Mouse (Mus musculus) liver, embryonic 14.5 days (tissue): ENCODE data around the gene Atg2b.

ENCODE experiments used
- CTCF ChIP-seq: IDR thresholded peaks from 2 replicates; pipeline ENCODE4 v1.5.1; 2016; ENCODE audit warnings: antibody characterized with exemption, low read depth, control low read depth
- EP300 ChIP-seq: IDR thresholded peaks from 2 replicates; pipeline ENCODE4 v1.6.1; 2016; ENCODE audit warnings: antibody characterized with exemption, low read depth

DNA sequence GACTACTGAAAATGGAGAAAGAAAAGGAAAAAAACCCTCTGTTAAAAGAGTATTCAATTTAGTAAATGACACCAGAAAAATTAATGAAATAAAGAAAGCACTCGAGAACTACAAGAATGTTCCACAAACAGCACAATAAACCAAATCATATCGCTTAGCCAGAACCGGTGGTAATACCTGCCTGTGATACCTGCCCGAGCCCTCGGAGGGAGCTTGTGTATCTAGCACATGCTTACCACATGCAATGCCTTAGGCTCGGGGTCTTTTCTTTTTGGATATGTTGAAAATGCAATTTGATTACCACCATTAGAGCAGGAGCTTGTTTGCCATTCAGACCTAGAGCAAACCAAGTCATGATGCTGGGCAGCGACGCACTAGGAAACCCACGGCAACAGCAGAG lies 48.5 kb downstream of the Atg2b start:
- TF ChIP-seq CTCF (no peak), EP300 (no peak)
